Mouse (Mus musculus) kidney, postnatal 0 days (tissue): Measurements from ENCODE around the gene Med31. TPM values are rescaled to one million over a fixed set of nuclear protein-coding genes. Genes with fewer than 3 reads are reported as not detected.

Experiments
- ATAC-seq: fragments of 200-750 bp; cut with Nextera tagmentation; replicated peaks from 2 replicates; pipeline ENCODE4 v1.8.0; 2017; ENCODE audit warnings: low read depth, moderate number of reproducible peaks, moderate TSS enrichment, moderate library complexity; ENCODE audit not compliant: low FRiP score
- DNase-seq: peaks from one replicate; pipeline ENCODE4 v3.0.0-alpha.2; 2016; ENCODE audit warnings: low spot score
- H3K27ac ChIP-seq: fragments of 300-500 bp; sonication (generic); 2 replicates; pipeline ENCODE4 v1.5.1; 2014; ENCODE audit warnings: mild to moderate bottlenecking
- H3K27me3 ChIP-seq: fragments of 300-500 bp; sonication (generic); 2 replicates; pipeline ENCODE4 v1.6.1; 2014; ENCODE audit warnings: low read length, mixed read lengths; ENCODE audit not compliant: insufficient read depth
- H3K36me3 ChIP-seq: fragments of 300-500 bp; sonication (generic); 2 replicates; pipeline ENCODE4 v1.6.1; 2014; ENCODE audit warnings: low read length, mixed read lengths; ENCODE audit not compliant: insufficient read depth
- H3K4me1 ChIP-seq: fragments of 300-500 bp; sonication (generic); replicated peaks from 2 replicates; pipeline ENCODE4 v1.6.1; 2014; ENCODE audit warnings: antibody characterized with exemption, low read length, mixed read lengths; ENCODE audit not compliant: insufficient read depth
- H3K4me2 ChIP-seq: fragments of 300-500 bp; sonication (generic); 2 replicates; pipeline ENCODE4 v1.6.1; 2014; ENCODE audit warnings: mild to moderate bottlenecking, low read length, moderate library complexity, mixed read lengths
- H3K4me3 ChIP-seq: fragments of 300-500 bp; sonication (generic); replicated peaks from 2 replicates; pipeline ENCODE4 v1.5.1; 2014; ENCODE audit warnings: low read depth, low read length
- H3K9ac ChIP-seq: fragments of 300-500 bp; sonication (generic); 2 replicates; pipeline ENCODE4 v1.6.1; 2014; ENCODE audit warnings: low read depth, low read length
- H3K9me3 ChIP-seq: fragments of 300-500 bp; sonication (generic); replicated peaks from 2 replicates; pipeline ENCODE4 v1.6.1; 2016; ENCODE audit warnings: low read length, inconsistent platforms, mixed read lengths
- CTCF ChIP-seq: IDR thresholded peaks from 2 replicates; pipeline ENCODE4 v1.5.1; 2016; ENCODE audit warnings: antibody characterized with exemption, low read depth, mild to moderate bottlenecking, moderate library complexity
- WGBS: fragments of 180-500 bp; shearing (Covaris S2); extraction: QIAGEN DNeasy Blood & Tissue Kit; methylation state at CpG from one replicate; pipeline ENCODE4 v1.1.7; 2014; 5-methylcytosine and 5-hydroxymethylcytosine counted together
- polyA plus RNA-seq: library from polyadenylated mRNA; unstranded; fragments of >200 nt; fragmentation: Nextera tagmentation; extraction: Ambion mirVana; gene quantifications from 2 replicates; pipeline ENCODE4 v1.2.1, GENCODE M21; 2015

Gene Med31
- polyA plus RNA-seq, 1 experiment from 2014 or later, result 47.5 TPM

- H3K4me1 ChIP-seq, result no peaks in the 10 kb centered on the region
- no peaks in the 10 kb centered on the region for H3K27me3 ChIP-seq
- no peaks in the 10 kb centered on the region for H3K9me3 ChIP-seq
- no peak overlapping the region for H3K27ac ChIP-seq
- ATAC-seq (no peak), DNase-seq (peak; percentile 89)
- WGBS, result 15% methylated on average over 6 of the region's 6 CpGs
- no peak overlapping the region for H3K9ac ChIP-seq
- no peak overlapping the region for H3K4me2 ChIP-seq
- TF ChIP-seq CTCF, result peak; percentile 96
- no peak overlapping the region for H3K4me3 ChIP-seq
- H3K36me3 ChIP-seq, result no peaks in the 10 kb centered on the region
These were observed 5.9 kb upstream of the Med31 start for GRCm38 (mm10) chr11:72221278-72221677.

GRCm38 (mm10) chr11:72217116-72217515 lies 1.7 kb upstream of the Med31 start:
- DNase-seq, result no peak
- Histone ChIP-seq H3K4me3 (no peak overlapping the region), H3K27ac (no peak overlapping the region), H3K9me3 (no peaks in the 10 kb centered on the region), H3K4me1 (peaks cover 5% of the 10 kb centered on the region), H3K36me3 (no peaks in the 10 kb centered on the region), H3K4me2 (no peak overlapping the region), H3K27me3 (no peaks in the 10 kb centered on the region), H3K9ac (no peak overlapping the region)
- ATAC-seq, result no peak
- WGBS, result 79% methylated on average over 5 of the region's 5 CpGs
- no peak for TF ChIP-seq CTCF

- 0 out of 2 replicates have a peak, but pooled peaks have one; percentile 34 for TF ChIP-seq CTCF
- Histone ChIP-seq H3K4me2 (peak overlapping the region; percentile 91), H3K27me3 (no peaks in the 10 kb centered on the region), H3K36me3 (peaks cover 8% of the 10 kb centered on the region; the same call in 1 of the 2 replicates), H3K4me3 (peak overlapping the region; percentile 57), H3K27ac (peak overlapping the region; percentile 60), H3K9ac (peak overlapping the region; percentile 63), H3K9me3 (no peaks in the 10 kb centered on the region), H3K4me1 (peaks cover 5% of the 10 kb centered on the region)
- DNase-seq (peak; percentile 98), ATAC-seq (peak; percentile 94)
- WGBS, result under 1% methylated on average over 51 of the region's 51 CpGs
These were observed 592 bp downstream of the Med31 start for GRCm38 (mm10) chr11:72214591-72215409.

GRCm38 (mm10) chr11:72207834-72208377 lies 7.5 kb downstream of the Med31 start:
- Histone ChIP-seq H3K4me2 (peak overlapping the region; percentile 91), H3K27me3 (no peaks in the 10 kb centered on the region), H3K4me3 (peak overlapping the region; percentile 92), H3K36me3 (peaks cover 8% of the 10 kb centered on the region; the same call in 1 of the 2 replicates), H3K4me1 (0 out of 2 replicates have a peak, but pooled peaks cover 10% of the 10 kb centered on the region), H3K9ac (peak overlapping the region; percentile 81), H3K27ac (peak overlapping the region; percentile 73), H3K9me3 (no peaks in the 10 kb centered on the region)
- ATAC-seq (no peak), DNase-seq (peak; percentile 24)
- WGBS, result 9% methylated on average over 17 of the region's 17 CpGs
- no peak for TF ChIP-seq CTCF

- DNase-seq, result peak; percentile 94
- Histone ChIP-seq H3K27me3 (no peaks in the 10 kb centered on the region), H3K9ac (peak within 1 kb of the TSS; percentile 81), H3K27ac (peak within 1 kb of the TSS; percentile 73), H3K4me2 (peak within 1 kb of the TSS; percentile 91), H3K36me3 (peaks cover 8% of the 10 kb centered on the region; the same call in 1 of the 2 replicates), H3K4me3 (peak within 1 kb of the TSS; percentile 92), H3K4me1 (0 out of 2 replicates have a peak, but pooled peaks cover 10% of the 10 kb centered on the region), H3K9me3 (no peaks in the 10 kb centered on the region)
- TF ChIP-seq CTCF, result peak; percentile 11; the same call in 1 of the 2 replicates
- WGBS, result under 1% methylated on average over 42 of the region's 42 CpGs
- ATAC-seq, result peak; percentile 94
These were observed 8.1 kb downstream of the Med31 start, which contains the start of the genes 4933427D14Rik and Txndc17 for GRCm38 (mm10) chr11:72207204-72207833. 4933427D14Rik (minus strand) TSS chr11:72207459. Txndc17 (plus strand) TSS chr11:72207547.
